Mouse (Mus musculus) small intestine, adult 2 months (tissue): ENCODE data around the gene Rce1. TPM values are rescaled to one million over a fixed set of nuclear protein-coding genes. Genes with fewer than 3 reads are reported as not detected.

Source experiments
- H3K27ac ChIP-seq: fragments of 200-500 bp; 2 replicates; pipeline ENCODE4 v1.5.1; 2012; ENCODE audit warnings: low read depth, low read length, control low read depth, inconsistent platforms; ENCODE audit not compliant: insufficient read depth
- H3K27me3 ChIP-seq: fragments of 200-500 bp; 2 replicates; pipeline ENCODE4 v1.6.1; 2012; ENCODE audit warnings: mild to moderate bottlenecking, moderate library complexity, low read length, inconsistent platforms; ENCODE audit not compliant: control insufficient read depth, insufficient read depth
- H3K36me3 ChIP-seq: fragments of 200-500 bp; 2 replicates; pipeline ENCODE4 v1.6.1; 2012; ENCODE audit warnings: mild to moderate bottlenecking, low read length, control low read depth, inconsistent platforms; ENCODE audit not compliant: control insufficient read depth, insufficient read depth
- H3K4me1 ChIP-seq: fragments of 200-500 bp; 2 replicates; pipeline ENCODE4 v1.6.1; 2012; ENCODE audit warnings: low read length, inconsistent platforms, mixed read lengths; ENCODE audit not compliant: control insufficient read depth, insufficient read depth, insufficient read length
- H3K4me3 ChIP-seq: fragments of 200-500 bp; 2 replicates; pipeline ENCODE4 v1.5.1; 2012; ENCODE audit warnings: low read depth, mild to moderate bottlenecking, control low read depth, inconsistent platforms, low read length, moderate library complexity
- CTCF ChIP-seq: fragments of 200-500 bp; IDR thresholded peaks from 2 replicates; pipeline ENCODE4 v1.5.1; 2012; ENCODE audit warnings: low read depth, mild to moderate bottlenecking, control low read depth, inconsistent platforms, low read length, moderate library complexity, mixed read lengths; ENCODE audit not compliant: insufficient replicate concordance, insufficient read length; ENCODE audit errors: extremely low read depth
- POLR2A ChIP-seq: fragments of 200-500 bp; IDR thresholded peaks from 2 replicates; pipeline ENCODE4 v1.6.1; 2012; ENCODE audit warnings: low read depth, mild to moderate bottlenecking, control low read depth, inconsistent platforms, low read length, moderate library complexity
- WGBS: fragments of 180-500 bp; shearing (Covaris S2); methylation state at CpG from one replicate; pipeline ENCODE4 v1.1.7; 2018; 5-methylcytosine and 5-hydroxymethylcytosine counted together
- polyA plus RNA-seq: library from polyadenylated mRNA; depleted of rRNA; stranded (reverse); fragments of >200 nt; gene quantifications from 2 replicates; pipeline ENCODE4 v1.2.3, GENCODE M21; 2012

The Rce1 gene
- polyA plus RNA-seq, 1 experiment = 97.5 TPM

DNA sequence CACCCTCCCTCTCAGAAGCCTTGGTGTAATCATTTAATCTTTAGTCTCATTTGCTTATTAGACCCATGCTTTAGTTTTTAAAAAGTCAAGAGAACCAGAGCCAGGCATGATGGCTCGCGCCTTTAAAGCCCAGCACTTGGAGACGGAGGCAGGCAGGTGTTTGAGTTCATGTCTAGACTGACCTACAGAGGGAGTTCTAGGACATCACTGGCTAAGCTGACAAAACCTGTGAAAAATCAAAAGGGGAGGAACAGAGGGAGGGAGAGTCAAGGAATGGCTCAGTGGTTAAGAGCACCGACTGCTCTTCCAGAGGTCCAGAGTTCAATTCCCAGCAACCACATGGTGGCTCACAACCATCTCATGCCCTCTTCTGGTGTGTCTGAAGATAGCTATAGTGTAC is 10.5 kb upstream of the Rce1 start:
- Histone ChIP-seq H3K27ac (no peak overlapping the region), H3K4me1 (no peaks in the 10 kb centered on the region), H3K4me3 (no peak overlapping the region), H3K36me3 (no peaks in the 10 kb centered on the region), H3K27me3 (no peaks in the 10 kb centered on the region; the same call in 1 of the 2 replicates)
- 44% methylated on average over 4 of the region's 4 CpGs for WGBS
- no peak for TF ChIP-seq POLR2A
- TF ChIP-seq CTCF = no peak

GRCm38 (mm10) chr19:4628819-4629218 is 3.4 kb upstream of the Rce1 start:
- Histone ChIP-seq H3K36me3 (no peaks in the 10 kb centered on the region), H3K27me3 (no peaks in the 10 kb centered on the region), H3K27ac (no peak overlapping the region), H3K4me3 (no peak overlapping the region), H3K4me1 (peaks cover 7% of the 10 kb centered on the region; the same call in 1 of the 2 replicates)
- TF ChIP-seq POLR2A (no peak), CTCF (peak; percentile 52; the same call in 1 of the 2 replicates)
- 0% methylated on average over 1 of the region's 1 CpGs for WGBS

GRCm38 (mm10) chr19:4625829-4626535 is 541 bp upstream of the Rce1 start:
- WGBS = under 1% methylated on average over 35 of the region's 35 CpGs
- peaks cover 7% of the 10 kb centered on the region; the same call in 1 of the 2 replicates for H3K4me1 ChIP-seq
- TF ChIP-seq CTCF = no peak
- TF ChIP-seq POLR2A = no peak
- H3K27ac ChIP-seq = peak overlapping the region; percentile 10; the same call in 1 of the 2 replicates
- H3K27me3 ChIP-seq = no peaks in the 10 kb centered on the region
- H3K4me3 ChIP-seq = peak overlapping the region; percentile 88
- peaks cover 6% of the 10 kb centered on the region; the same call in 1 of the 2 replicates for H3K36me3 ChIP-seq

GRCm38 (mm10) chr19:4624406-4625178 is 849 bp downstream of the Rce1 start:
- H3K4me1 ChIP-seq = peaks cover 7% of the 10 kb centered on the region; the same call in 1 of the 2 replicates
- peaks cover 6% of the 10 kb centered on the region; the same call in 1 of the 2 replicates for H3K36me3 ChIP-seq
- WGBS = 16% methylated on average over 4 of the region's 4 CpGs
- 0 out of 2 replicates have a peak overlapping the region, but pooled peaks have one; percentile 11 for H3K27ac ChIP-seq
- TF ChIP-seq CTCF = no peak
- no peak for TF ChIP-seq POLR2A
- H3K27me3 ChIP-seq = no peaks in the 10 kb centered on the region
- peak overlapping the region; percentile 88 for H3K4me3 ChIP-seq

DNA sequence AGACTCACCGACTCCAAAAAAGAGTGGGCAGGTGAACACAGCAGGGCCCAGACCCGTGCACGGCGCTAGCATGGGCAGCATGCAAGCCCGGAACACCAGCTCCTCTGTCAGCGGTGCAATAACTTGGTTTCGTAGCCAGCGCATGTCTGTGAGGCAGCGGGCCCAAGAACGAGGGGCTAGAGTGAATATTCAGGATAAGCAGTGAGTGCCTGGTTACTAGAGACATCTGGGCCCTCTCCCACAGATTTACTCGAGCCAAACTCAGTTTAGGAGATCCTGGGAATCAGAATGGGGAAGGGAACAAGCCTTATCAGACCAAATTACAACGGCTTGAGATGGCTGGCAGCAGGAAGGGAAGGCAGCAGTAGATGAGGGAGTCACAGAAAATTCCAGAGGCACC is 1.4 kb downstream of the Rce1 start:
- 88% methylated on average over 12 of the region's 12 CpGs for WGBS

GRCm38 (mm10) chr19:4623419-4623818 is 2.0 kb downstream of the Rce1 start:
- Histone ChIP-seq H3K4me3 (no peak overlapping the region), H3K4me1 (peaks cover 7% of the 10 kb centered on the region; the same call in 1 of the 2 replicates), H3K27ac (no peak overlapping the region), H3K36me3 (peaks cover 6% of the 10 kb centered on the region; the same call in 1 of the 2 replicates), H3K27me3 (no peaks in the 10 kb centered on the region)
- 93% methylated on average over 9 of the region's 9 CpGs for WGBS
- TF ChIP-seq CTCF (no peak), POLR2A (no peak)

More for the DNA sequence above, 1.4 kb downstream of the Rce1 start:
- no peaks in the 10 kb centered on the region for H3K27me3 ChIP-seq
- TF ChIP-seq POLR2A (no peak), CTCF (no peak)
- H3K4me1 ChIP-seq = peaks cover 7% of the 10 kb centered on the region; the same call in 1 of the 2 replicates
- no peak overlapping the region for H3K27ac ChIP-seq
- no peak overlapping the region for H3K4me3 ChIP-seq
- peaks cover 6% of the 10 kb centered on the region; the same call in 1 of the 2 replicates for H3K36me3 ChIP-seq
